Mouse (Mus musculus) embryo, embryonic 11.5 days (tissue): ENCODE results near the gene Ticrr.

Experiments used
- DNase-seq: peaks from one replicate; pipeline ENCODE4 v3.0.0-alpha.2; 2012; ENCODE audit warnings: low read depth, low spot score

The Ticrr gene

DNA sequence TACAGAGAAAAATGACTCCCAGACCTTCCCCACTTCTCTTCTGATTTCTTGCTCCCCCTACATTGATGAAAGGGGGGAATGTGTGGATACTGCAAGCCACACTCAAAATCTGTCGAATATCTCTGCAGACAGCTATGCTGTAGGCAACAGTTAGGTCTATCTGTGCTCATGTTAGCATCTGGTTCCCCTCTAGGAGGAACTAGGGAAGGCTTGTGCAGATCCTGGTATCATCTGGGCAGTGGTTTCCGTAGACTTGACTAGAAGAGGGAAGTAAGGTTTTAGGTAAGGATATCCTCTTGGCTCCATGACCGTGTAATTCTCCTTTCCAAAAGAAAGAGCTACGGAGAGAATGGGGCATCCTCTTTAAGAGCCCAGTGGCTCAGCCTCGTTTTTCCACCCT, 84.6 kb downstream of the Ticrr start:
- DNase-seq = no peak

DNA sequence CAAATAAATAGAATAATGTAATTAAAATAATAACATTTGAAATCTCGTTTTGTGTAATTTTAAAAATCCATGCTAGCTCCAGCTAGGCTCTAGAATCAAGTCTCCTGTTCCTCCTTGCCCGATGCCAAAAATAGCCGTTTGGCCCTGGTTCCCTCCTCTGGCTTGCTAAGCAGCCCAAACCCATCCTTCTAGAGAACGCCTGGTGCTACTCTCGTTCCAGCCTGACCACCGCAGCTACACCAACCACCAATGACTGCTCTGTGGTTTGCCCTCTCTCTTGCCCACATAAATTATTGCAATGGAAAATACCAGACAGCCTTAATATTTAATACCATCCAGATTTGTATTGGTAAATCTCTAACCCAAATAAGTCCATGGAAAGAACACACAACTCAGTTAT, 87.7 kb downstream of the Ticrr start:
- DNase-seq = no peak
